Mouse (Mus musculus) E14TG2a.4 (cell line): Measurements from ENCODE around the gene Fat2.

ENCODE experiments used
- CTCF ChIP-seq: conservative IDR thresholded peaks from 2 replicates; pipeline ENCODE4 v1.5.1; 2014; ENCODE audit warnings: low read length
- NANOG ChIP-seq: IDR thresholded peaks from 2 replicates; pipeline ENCODE4 v1.6.1; 2014; ENCODE audit warnings: borderline replicate concordance, low read length, mixed read lengths

- TF ChIP-seq CTCF = no peak
- no peak for TF ChIP-seq NANOG
These were observed 115.1 kb downstream of the Fat2 start for GRCm38 (mm10) chr11:55221306-55221705.
